Mouse (Mus musculus) kidney, postnatal 0 days (tissue): ENCODE results near the gene Sec24c. TPM values are rescaled to one million over a fixed set of nuclear protein-coding genes. Genes with fewer than 3 reads are reported as not detected.

Experiments used
- ATAC-seq: fragments of 200-750 bp; cut with Nextera tagmentation; replicated peaks from 2 replicates; pipeline ENCODE4 v1.8.0; 2017; ENCODE audit warnings: low read depth, moderate number of reproducible peaks, moderate TSS enrichment, moderate library complexity; ENCODE audit not compliant: low FRiP score
- DNase-seq: peaks from one replicate; pipeline ENCODE4 v3.0.0-alpha.2; 2016; ENCODE audit warnings: low spot score
- H3K27ac ChIP-seq: fragments of 300-500 bp; sonication (generic); 2 replicates; pipeline ENCODE4 v1.5.1; 2014; ENCODE audit warnings: mild to moderate bottlenecking
- H3K27me3 ChIP-seq: fragments of 300-500 bp; sonication (generic); 2 replicates; pipeline ENCODE4 v1.6.1; 2014; ENCODE audit warnings: low read length, mixed read lengths; ENCODE audit not compliant: insufficient read depth
- H3K36me3 ChIP-seq: fragments of 300-500 bp; sonication (generic); 2 replicates; pipeline ENCODE4 v1.6.1; 2014; ENCODE audit warnings: low read length, mixed read lengths; ENCODE audit not compliant: insufficient read depth
- H3K4me1 ChIP-seq: fragments of 300-500 bp; sonication (generic); replicated peaks from 2 replicates; pipeline ENCODE4 v1.6.1; 2014; ENCODE audit warnings: antibody characterized with exemption, low read length, mixed read lengths; ENCODE audit not compliant: insufficient read depth
- H3K4me2 ChIP-seq: fragments of 300-500 bp; sonication (generic); 2 replicates; pipeline ENCODE4 v1.6.1; 2014; ENCODE audit warnings: mild to moderate bottlenecking, low read length, moderate library complexity, mixed read lengths
- H3K4me3 ChIP-seq: fragments of 300-500 bp; sonication (generic); replicated peaks from 2 replicates; pipeline ENCODE4 v1.5.1; 2014; ENCODE audit warnings: low read depth, low read length
- H3K9ac ChIP-seq: fragments of 300-500 bp; sonication (generic); 2 replicates; pipeline ENCODE4 v1.6.1; 2014; ENCODE audit warnings: low read depth, low read length
- H3K9me3 ChIP-seq: fragments of 300-500 bp; sonication (generic); replicated peaks from 2 replicates; pipeline ENCODE4 v1.6.1; 2016; ENCODE audit warnings: low read length, inconsistent platforms, mixed read lengths
- CTCF ChIP-seq: IDR thresholded peaks from 2 replicates; pipeline ENCODE4 v1.5.1; 2016; ENCODE audit warnings: antibody characterized with exemption, low read depth, mild to moderate bottlenecking, moderate library complexity
- WGBS: fragments of 180-500 bp; shearing (Covaris S2); extraction: QIAGEN DNeasy Blood & Tissue Kit; methylation state at CpG from one replicate; pipeline ENCODE4 v1.1.7; 2014; 5-methylcytosine and 5-hydroxymethylcytosine counted together
- polyA plus RNA-seq: library from polyadenylated mRNA; unstranded; fragments of >200 nt; fragmentation: Nextera tagmentation; extraction: Ambion mirVana; gene quantifications from 2 replicates; pipeline ENCODE4 v1.2.1, GENCODE M21; 2015

Sec24c gene
- polyA plus RNA-seq, 1 experiment from 2014 or later = 57.3 TPM

- DNase-seq = no peak
- Histone ChIP-seq H3K36me3 (no peaks in the 10 kb centered on the region), H3K4me3 (no peak overlapping the region), H3K4me2 (no peak overlapping the region), H3K9me3 (no peaks in the 10 kb centered on the region), H3K27me3 (no peaks in the 10 kb centered on the region), H3K9ac (no peak overlapping the region), H3K27ac (no peak overlapping the region), H3K4me1 (no peaks in the 10 kb centered on the region)
- TF ChIP-seq CTCF = no peak
- ATAC-seq = no peak
- 77% methylated on average over 2 of the region's 2 CpGs for WGBS
Measured at GRCm38 (mm10) chr14:20637818-20638574, 36.1 kb upstream of the Sec24c start.

GRCm38 (mm10) chr14:20638702-20639101, 35.4 kb upstream of the Sec24c start:
- WGBS = 90% methylated on average over 6 of the region's 6 CpGs
- no peak for DNase-seq
- TF ChIP-seq CTCF = no peak

GRCm38 (mm10) chr14:20639918-20640619, 34.0 kb upstream of the Sec24c start:
- DNase-seq = peak; percentile 44
- WGBS = 2% methylated on average over 16 of the region's 16 CpGs
- peak overlapping the region; percentile 75 for H3K4me2 ChIP-seq
- H3K36me3 ChIP-seq = no peaks in the 10 kb centered on the region
- no peak for TF ChIP-seq CTCF
- peak overlapping the region; percentile 73 for H3K27ac ChIP-seq
- no peaks in the 10 kb centered on the region for H3K27me3 ChIP-seq
- H3K4me3 ChIP-seq = peak overlapping the region; percentile 84
- H3K9ac ChIP-seq = peak overlapping the region; percentile 87
- no peaks in the 10 kb centered on the region for H3K9me3 ChIP-seq
- H3K4me1 ChIP-seq = no peaks in the 10 kb centered on the region
- peak; percentile 34 for ATAC-seq

More at GRCm38 (mm10) chr14:20638702-20639101, 35.4 kb upstream of the Sec24c start:
- no peaks in the 10 kb centered on the region for H3K4me1 ChIP-seq
- no peaks in the 10 kb centered on the region for H3K9me3 ChIP-seq
- H3K27ac ChIP-seq = no peak overlapping the region
- no peak for ATAC-seq
- H3K9ac ChIP-seq = no peak overlapping the region
- H3K36me3 ChIP-seq = no peaks in the 10 kb centered on the region
- H3K4me2 ChIP-seq = no peak overlapping the region
- H3K27me3 ChIP-seq = no peaks in the 10 kb centered on the region
- no peak overlapping the region for H3K4me3 ChIP-seq

- Histone ChIP-seq H3K27ac (peak within 1 kb of the TSS; percentile 96), H3K4me3 (peak within 1 kb of the TSS; percentile 84), H3K9me3 (no peaks in the 10 kb centered on the region), H3K27me3 (no peaks in the 10 kb centered on the region), H3K4me1 (no peaks in the 10 kb centered on the region), H3K9ac (peak within 1 kb of the TSS; percentile 87), H3K36me3 (no peaks in the 10 kb centered on the region), H3K4me2 (peak within 1 kb of the TSS; percentile 75)
- TF ChIP-seq CTCF = 0 out of 2 replicates have a peak, but pooled peaks have one; percentile 5
- WGBS = under 1% methylated on average over 73 of the region's 73 CpGs
- ATAC-seq (peak; percentile 94), DNase-seq (peak; percentile 99)
Measured at GRCm38 (mm10) chr14:20640644-20641437, 33.3 kb upstream of the Sec24c start, which contains the start of gene Usp54. Usp54 (minus strand) TSS chr14:20641063.

- H3K4me1 ChIP-seq = no peaks in the 10 kb centered on the region
- no peak for TF ChIP-seq CTCF
- WGBS = 15% methylated on average over 10 of the region's 10 CpGs
- H3K4me3 ChIP-seq = peak overlapping the region; percentile 84
- H3K9me3 ChIP-seq = no peaks in the 10 kb centered on the region
- H3K9ac ChIP-seq = peak overlapping the region; percentile 87
- DNase-seq (peak; percentile 46), ATAC-seq (no peak)
- H3K27ac ChIP-seq = peak overlapping the region; percentile 96
- H3K27me3 ChIP-seq = no peaks in the 10 kb centered on the region
- peak overlapping the region; percentile 75 for H3K4me2 ChIP-seq
- H3K36me3 ChIP-seq = no peaks in the 10 kb centered on the region
Measured at GRCm38 (mm10) chr14:20641438-20641875, 32.7 kb upstream of the Sec24c start.

GRCm38 (mm10) chr14:20645547-20645946, 28.6 kb upstream of the Sec24c start:
- no peak overlapping the region for H3K9ac ChIP-seq
- peak; percentile 46 for TF ChIP-seq CTCF
- no peaks in the 10 kb centered on the region for H3K27me3 ChIP-seq
- H3K36me3 ChIP-seq = no peaks in the 10 kb centered on the region
- H3K4me1 ChIP-seq = no peaks in the 10 kb centered on the region
- no peaks in the 10 kb centered on the region for H3K9me3 ChIP-seq
- 39% methylated on average over 3 of the region's 3 CpGs for WGBS
- H3K4me2 ChIP-seq = no peak overlapping the region
- DNase-seq (peak; percentile 42), ATAC-seq (no peak)
- no peak overlapping the region for H3K27ac ChIP-seq
- no peak overlapping the region for H3K4me3 ChIP-seq
